Mouse (Mus musculus): ENCODE measurements at regions not wholly inside any gene's neighbourhood (a gene's known extent, or its start where the extent isn't known, plus 50 kb on each side); places are given as distances from the start of the nearest gene placed in this dataset.

- no peak for TF ChIP-seq CTCF (IDR thresholded peaks at IDR 0.05; ENCODE audit: low read depth, low read length)
- TF ChIP-seq POLR2A (IDR thresholded peaks at IDR 0.05; ENCODE audit: extremely low read depth, insufficient read depth, low read length) = no peak
Measured at GRCm38 (mm10) chr10:53178561-53178960, 158.9 kb upstream of the Pln start.

Measured in liver, adult 2 months (tissue).